Mouse (Mus musculus): ENCODE data around the gene Pkhd1. TPM values are rescaled to one million over a fixed set of nuclear protein-coding genes. Genes with fewer than 3 reads are reported as not detected.

The Pkhd1 gene
- not detected for total RNA-seq (2023)

GRCm38 (mm10) chr1:20617849-20618530 lies at the start of gene Pkhd1:
Gene Pkhd1, minus strand, starts transcription at chr1:20618064.

Other genes starting within 250 kb of the Pkhd1 start
- gene Il17a, start 112.8 kb upstream of the Pkhd1 start, total RNA-seq (2023) = not detected
- gene Il17f, start 172.6 kb upstream of the Pkhd1 start, total RNA-seq (2023) = under 1 TPM; 0.31 to 0.71 TPM
- 100 to 1,000 TPM in 1 of 2 experiments, 10 to 100 TPM in 1; 95.2 to 102 TPM for gene Mcm3, start 202.2 kb upstream of the Pkhd1 start, total RNA-seq (2023)